Mouse (Mus musculus): ENCODE results near the gene Cphx3. TPM values are rescaled to one million over a fixed set of nuclear protein-coding genes. Genes with fewer than 3 reads are reported as not detected.
"Not testable (repeated sequence)": the region's sequence is repeated elsewhere in the genome, so short reads cannot be mapped to it uniquely, and the experiment has no call there.

Cphx3 gene
- polyA plus RNA-seq (2012): not detected in 2 replicates

DNA sequence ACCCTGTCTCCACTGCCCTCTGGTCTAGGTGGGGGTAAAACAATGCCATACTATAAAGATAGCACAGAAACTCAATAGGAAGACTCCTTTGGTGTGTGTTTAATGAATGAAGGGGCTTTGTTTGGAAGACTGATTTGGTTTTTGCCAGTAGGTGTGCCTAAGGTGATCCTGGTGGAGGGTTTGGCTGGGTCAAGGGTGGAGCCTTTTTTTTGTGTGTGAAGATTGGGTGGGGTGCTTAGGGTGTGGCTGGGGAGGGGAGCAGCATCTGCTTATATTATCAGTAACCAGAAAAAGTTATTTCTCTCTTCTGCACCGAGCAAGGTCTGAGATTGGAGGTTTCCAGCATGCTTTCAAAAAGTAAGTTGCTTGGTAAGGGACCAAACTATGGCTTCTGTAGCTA, at the start of gene Cphx3:
Cphx3 (plus strand) TSS at position 301 of the 400 bp plus-strand sequence.
- TF ChIP-seq GATA1 (IDR thresholded peaks at IDR 0.05; ENCODE audit: low read length): not testable (repeated sequence)

DNA sequence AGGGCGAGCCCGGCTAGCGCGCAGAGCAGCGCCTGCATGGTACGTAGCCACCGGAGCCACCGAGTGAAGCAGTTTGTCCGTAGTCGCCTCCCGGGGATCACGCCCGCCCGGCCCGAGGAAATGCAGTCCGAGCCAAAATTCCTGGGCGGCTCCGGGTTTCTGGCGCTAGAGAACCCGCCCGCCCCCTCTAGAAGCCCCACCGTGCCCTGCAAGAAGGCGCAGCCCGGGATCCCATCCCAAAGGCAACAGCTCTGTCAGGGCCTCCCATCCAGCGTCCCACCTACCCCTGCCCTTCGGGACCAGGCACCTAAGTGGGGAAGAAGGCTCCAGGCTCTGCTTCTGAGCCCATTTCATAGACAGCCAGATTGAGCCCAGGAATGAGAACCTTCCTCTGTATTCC, 39.5 kb upstream of the Cphx3 start, which contains the start of gene Gm9780:
Gm9780 (minus strand) TSS at position 101 of the 400 bp plus-strand sequence.
- TF ChIP-seq GATA1 (IDR thresholded peaks at IDR 0.05; ENCODE audit: low read length): not testable (repeated sequence)

DNA sequence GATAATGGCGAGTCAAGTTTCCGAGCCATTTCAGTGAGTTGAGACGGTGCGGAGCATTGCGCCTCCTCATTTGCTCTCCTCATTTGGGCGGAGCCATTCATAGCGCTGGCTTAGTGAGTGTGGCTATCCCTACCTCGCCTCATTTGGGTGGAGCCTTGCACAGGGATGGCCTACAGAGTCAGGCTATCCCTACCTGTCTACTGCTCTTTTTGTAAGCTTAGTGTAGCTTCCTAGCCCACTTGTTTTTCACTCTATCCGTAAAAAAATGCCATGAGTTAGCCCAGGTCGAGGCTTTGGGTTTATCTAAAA, 14.8 kb upstream of the Cphx3 start, which contains the start of gene Tmem254c:
Tmem254c (minus strand) TSS at position 31 of the 309 bp plus-strand sequence.
- not testable (repeated sequence) for TF ChIP-seq GATA1 (IDR thresholded peaks at IDR 0.05; ENCODE audit: low read length)

DNA sequence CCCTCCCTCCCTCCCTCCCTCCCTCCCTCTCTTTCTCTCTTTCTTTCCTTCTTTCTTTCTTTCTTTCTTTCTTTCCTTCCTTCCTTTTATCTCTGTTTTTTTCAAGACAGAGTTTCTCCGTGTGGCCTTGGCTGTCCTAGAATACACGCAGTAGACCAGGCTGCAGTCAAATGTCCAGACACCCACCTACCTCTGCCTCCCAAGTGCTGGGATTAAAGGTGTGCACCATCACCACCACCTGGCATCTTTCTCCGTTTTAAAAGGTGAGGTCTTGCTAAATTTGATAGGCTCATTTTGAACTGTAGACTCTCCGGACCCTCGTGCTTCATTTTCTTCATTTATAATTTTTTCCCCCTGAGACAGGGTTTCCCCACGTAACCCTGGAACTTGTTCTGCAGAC, 881 bp upstream of the Cphx3 start, which contains the start of gene Cphx2:
Cphx2 (plus strand) TSS at position 301 of the 400 bp plus-strand sequence.
- TF ChIP-seq GATA1 (IDR thresholded peaks at IDR 0.05; ENCODE audit: low read length): not testable (repeated sequence)

DNA sequence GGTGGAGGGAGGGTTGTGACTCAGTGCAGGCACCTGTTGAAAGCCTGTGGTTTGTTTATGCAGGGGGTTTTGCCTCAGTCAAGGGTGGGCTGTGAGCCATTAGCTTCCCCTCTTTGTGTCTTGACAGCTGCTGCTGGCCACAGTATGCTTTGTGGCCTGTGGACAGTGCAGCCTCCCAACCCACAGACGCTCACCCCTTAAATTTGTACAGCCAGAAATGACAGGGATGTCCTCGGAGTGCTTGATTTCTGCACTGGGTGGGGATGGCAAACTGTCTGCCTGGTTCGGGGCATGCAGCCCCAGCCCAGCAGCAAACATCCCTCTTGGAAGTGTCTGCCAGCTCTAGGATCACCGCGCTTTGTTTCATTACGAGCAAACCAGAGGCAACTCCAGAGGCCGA, 36.1 kb downstream of the Cphx3 start, which contains the start of gene Duxbl2:
Duxbl2 (plus strand) TSS at position 200 of the 400 bp plus-strand sequence.
- TF ChIP-seq GATA1 (IDR thresholded peaks at IDR 0.05; ENCODE audit: low read length): not testable (repeated sequence)

DNA sequence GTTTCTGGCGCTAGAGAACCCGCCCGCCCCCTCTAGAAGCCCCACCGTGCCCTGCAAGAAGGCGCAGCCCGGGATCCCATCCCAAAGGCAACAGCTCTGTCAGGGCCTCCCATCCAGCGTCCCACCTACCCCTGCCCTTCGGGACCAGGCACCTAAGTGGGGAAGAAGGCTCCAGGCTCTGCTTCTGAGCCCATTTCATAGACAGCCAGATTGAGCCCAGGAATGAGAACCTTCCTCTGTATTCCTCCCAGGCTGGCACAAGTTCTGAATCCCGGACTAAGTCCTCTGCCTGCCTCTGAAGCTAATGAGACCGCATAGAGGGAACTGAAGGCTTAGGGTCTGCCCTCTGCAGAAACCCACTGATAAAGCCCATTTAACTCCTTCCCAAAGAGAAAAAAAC, 100.3 kb downstream of the Cphx3 start, which contains the start of gene Plac9b:
Plac9b (minus strand) TSS at position 101 of the 400 bp plus-strand sequence.
- not testable (repeated sequence) for TF ChIP-seq GATA1 (IDR thresholded peaks at IDR 0.05; ENCODE audit: low read length)

DNA sequence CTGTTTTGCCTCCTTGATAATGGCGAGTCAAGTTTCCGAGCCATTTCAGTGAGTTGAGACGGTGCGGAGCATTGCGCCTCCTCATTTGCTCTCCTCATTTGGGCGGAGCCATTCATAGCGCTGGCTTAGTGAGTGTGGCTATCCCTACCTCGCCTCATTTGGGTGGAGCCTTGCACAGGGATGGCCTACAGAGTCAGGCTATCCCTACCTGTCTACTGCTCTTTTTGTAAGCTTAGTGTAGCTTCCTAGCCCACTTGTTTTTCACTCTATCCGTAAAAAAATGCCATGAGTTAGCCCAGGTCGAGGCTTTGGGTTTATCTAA, 124.8 kb downstream of the Cphx3 start, which contains the start of gene Tmem254b:
Tmem254b (minus strand) TSS at position 116 of the 322 bp plus-strand sequence.
- not testable (repeated sequence) for TF ChIP-seq GATA1 (IDR thresholded peaks at IDR 0.05; ENCODE audit: low read length)

DNA sequence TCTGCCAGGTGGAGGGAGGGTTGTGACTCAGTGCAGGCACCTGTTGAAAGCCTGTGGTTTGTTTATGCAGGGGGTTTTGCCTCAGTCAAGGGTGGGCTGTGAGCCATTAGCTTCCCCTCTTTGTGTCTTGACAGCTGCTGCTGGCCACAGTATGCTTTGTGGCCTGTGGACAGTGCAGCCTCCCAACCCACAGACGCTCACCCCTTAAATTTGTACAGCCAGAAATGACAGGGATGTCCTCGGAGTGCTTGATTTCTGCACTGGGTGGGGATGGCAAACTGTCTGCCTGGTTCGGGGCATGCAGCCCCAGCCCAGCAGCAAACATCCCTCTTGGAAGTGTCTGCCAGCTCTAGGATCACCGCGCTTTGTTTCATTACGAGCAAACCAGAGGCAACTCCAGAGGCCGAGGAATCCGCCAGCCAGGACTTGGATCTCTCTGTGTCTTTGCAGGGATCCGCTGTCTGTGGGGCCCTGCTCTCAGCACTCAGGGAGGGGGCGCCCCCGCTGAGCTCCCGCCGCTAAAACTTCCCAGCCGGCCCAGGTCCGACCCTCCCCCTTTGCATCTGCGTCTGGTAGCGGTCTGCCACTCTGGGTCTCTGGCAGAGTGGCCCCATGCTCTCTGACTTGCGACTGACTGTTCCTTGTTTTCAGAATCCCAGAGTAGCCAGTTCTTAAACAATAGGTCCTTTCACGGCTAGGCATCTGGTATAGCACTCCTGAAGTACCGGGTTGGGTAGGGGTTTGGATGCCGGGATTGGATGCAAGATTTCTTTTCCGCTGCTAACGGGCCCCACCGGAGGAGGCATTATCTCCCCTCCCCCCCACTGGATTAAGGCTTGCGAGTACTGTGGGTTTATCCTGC, 175.9 kb downstream of the Cphx3 start, which contains the start of gene Duxbl3:
Duxbl3 (plus strand) TSS at position 207 of the 862 bp plus-strand sequence.
- not testable (repeated sequence) for TF ChIP-seq GATA1 (IDR thresholded peaks at IDR 0.05; ENCODE audit: low read length)

Other genes with a start within 250 kb of the Cphx3 start
- gene Anxa11, start 240.1 kb upstream of the Cphx3 start, polyA plus RNA-seq (2012): 7.8 and 8.3 TPM in 2 replicates
- gene Plac9a, start 179.2 kb upstream of the Cphx3 start, polyA plus RNA-seq (2012): not detected in 2 replicates
- gene Tmem254a, start 154.6 kb upstream of the Cphx3 start, polyA plus RNA-seq (2012): 0.12 and 1.6 TPM in 2 replicates
- not detected in 2 replicates for gene Cphx1, start 144.0 kb upstream of the Cphx3 start, polyA plus RNA-seq (2012)
- gene Duxbl1, start 103.7 kb upstream of the Cphx3 start, polyA plus RNA-seq (2012): not detected in 2 replicates
- gene Gm9780, start 39.6 kb upstream of the Cphx3 start, polyA plus RNA-seq (2012): not detected in 2 replicates
- 0.80 and 2.6 TPM in 2 replicates for gene Tmem254c, start 14.9 kb upstream of the Cphx3 start, polyA plus RNA-seq (2012)
- not detected in 2 replicates for gene Cphx2, start 781 bp upstream of the Cphx3 start, polyA plus RNA-seq (2012)
- not detected in 2 replicates for gene Duxbl2, start 36.1 kb downstream of the Cphx3 start, polyA plus RNA-seq (2012)
- gene Plac9b, start 100.2 kb downstream of the Cphx3 start, polyA plus RNA-seq (2012): not detected in 2 replicates
- gene Tmem254b, start 124.7 kb downstream of the Cphx3 start, polyA plus RNA-seq (2012): 0.12 and 1.6 TPM in 2 replicates
- not detected in 2 replicates for gene Duxbl3, start 175.7 kb downstream of the Cphx3 start, polyA plus RNA-seq (2012)